Mouse (Mus musculus) megakaryocyte, embryonic 14.5 days (primary cell): Measurements from ENCODE around the gene Opn3. TPM values are rescaled to one million over a fixed set of nuclear protein-coding genes. Genes with fewer than 3 reads are reported as not detected.

ENCODE experiments used
- H3K27me3 ChIP-seq: replicated peaks from 2 replicates; pipeline ENCODE3; 2012; ENCODE audit warnings: inconsistent platforms
- H3K36me3 ChIP-seq: replicated peaks from 2 replicates; pipeline ENCODE3; 2012; ENCODE audit warnings: low read length, inconsistent platforms, mixed read lengths
- H3K4me1 ChIP-seq: 2 replicates; pipeline ENCODE4 v1.6.1; 2012; ENCODE audit warnings: inconsistent platforms
- H3K4me3 ChIP-seq: replicated peaks from 2 replicates; pipeline ENCODE3; 2012; ENCODE audit warnings: moderate library complexity, mild to moderate bottlenecking, inconsistent platforms
- H3K9me3 ChIP-seq: 2 replicates; pipeline ENCODE4 v1.6.1; 2012; ENCODE audit warnings: inconsistent platforms
- FLI1 ChIP-seq: IDR thresholded peaks from 2 replicates; pipeline ENCODE4 v1.6.1; 2012; ENCODE audit warnings: low read length, inconsistent platforms, mixed read lengths
- GATA1 ChIP-seq: IDR thresholded peaks from 3 replicates; pipeline ENCODE4 v1.6.1; 2012; ENCODE audit warnings: mixed read lengths, low read length, inconsistent platforms, borderline replicate concordance
- polyA plus RNA-seq: library from polyadenylated mRNA; stranded (reverse); fragments of >175 nt; gene quantifications from 2 replicates; pipeline ENCODE4 v1.2.3, GENCODE M21; 2012; ENCODE audit warnings: low replicate concordance; ENCODE audit not compliant: insufficient read depth

The Opn3 gene
- polyA plus RNA-seq, 1 experiment: 1.0 TPM

- Histone ChIP-seq H3K27me3 (no peaks in the 10 kb centered on the region), H3K36me3 (no peaks in the 10 kb centered on the region)
- no peak for TF ChIP-seq GATA1
- TF ChIP-seq FLI1: no peak
Observed at GRCm38 (mm10) chr1:175668666-175669405, 23.7 kb downstream of the Opn3 start.

GRCm38 (mm10) chr1:175659900-175660299, 32.7 kb downstream of the Opn3 start:
- Histone ChIP-seq H3K36me3 (no peaks in the 10 kb centered on the region), H3K4me1 (no peaks in the 10 kb centered on the region), H3K27me3 (no peaks in the 10 kb centered on the region), H3K4me3 (no peak overlapping the region), H3K9me3 (no peaks in the 10 kb centered on the region)
- TF ChIP-seq FLI1 (no peak), GATA1 (no peak)

More at GRCm38 (mm10) chr1:175668666-175669405, 23.7 kb downstream of the Opn3 start:
- peaks cover 3% of the 10 kb centered on the region; the same call in 1 of the 2 replicates for H3K4me1 ChIP-seq
- no peaks in the 10 kb centered on the region for H3K9me3 ChIP-seq
- no peak overlapping the region for H3K4me3 ChIP-seq

GRCm38 (mm10) chr1:175648615-175649014, 44.0 kb downstream of the Opn3 start:
- TF ChIP-seq FLI1: no peak
- TF ChIP-seq GATA1: no peak
- no peaks in the 10 kb centered on the region for H3K4me1 ChIP-seq

GRCm38 (mm10) chr1:175646952-175647351, 45.6 kb downstream of the Opn3 start:
- no peaks in the 10 kb centered on the region for H3K4me1 ChIP-seq

More at GRCm38 (mm10) chr1:175648615-175649014, 44.0 kb downstream of the Opn3 start:
- Histone ChIP-seq H3K9me3 (0 out of 2 replicates have a peak, but pooled peaks cover 3% of the 10 kb centered on the region), H3K27me3 (peaks cover 2% of the 10 kb centered on the region), H3K36me3 (no peaks in the 10 kb centered on the region), H3K4me3 (no peak overlapping the region)

GRCm38 (mm10) chr1:175643496-175644265, 48.9 kb downstream of the Opn3 start:
- no peak overlapping the region for H3K4me3 ChIP-seq
- TF ChIP-seq GATA1 (no peak), FLI1 (no peak)
- peaks cover 2% of the 10 kb centered on the region for H3K27me3 ChIP-seq
- no peaks in the 10 kb centered on the region for H3K36me3 ChIP-seq
- no peaks in the 10 kb centered on the region for H3K9me3 ChIP-seq
- H3K4me1 ChIP-seq: peaks cover 3% of the 10 kb centered on the region

More at GRCm38 (mm10) chr1:175646952-175647351, 45.6 kb downstream of the Opn3 start:
- TF ChIP-seq GATA1 (no peak), FLI1 (no peak)
- Histone ChIP-seq H3K36me3 (no peaks in the 10 kb centered on the region), H3K9me3 (no peaks in the 10 kb centered on the region), H3K27me3 (peaks cover 2% of the 10 kb centered on the region), H3K4me3 (no peak overlapping the region)

- H3K27me3 ChIP-seq: no peaks in the 10 kb centered on the region
- H3K36me3 ChIP-seq: no peaks in the 10 kb centered on the region
- no peaks in the 10 kb centered on the region for H3K9me3 ChIP-seq
- no peak for TF ChIP-seq FLI1
- no peak for TF ChIP-seq GATA1
- H3K4me1 ChIP-seq: peaks cover 3% of the 10 kb centered on the region
- H3K4me3 ChIP-seq: no peak overlapping the region
Observed at GRCm38 (mm10) chr1:175640435-175641150, 52.0 kb downstream of the Opn3 start.

- Histone ChIP-seq H3K4me1 (peaks cover 3% of the 10 kb centered on the region), H3K4me3 (no peak overlapping the region), H3K9me3 (no peaks in the 10 kb centered on the region), H3K27me3 (no peaks in the 10 kb centered on the region), H3K36me3 (no peaks in the 10 kb centered on the region)
- TF ChIP-seq FLI1 (no peak), GATA1 (no peak)
Observed at GRCm38 (mm10) chr1:175639072-175639471, 53.5 kb downstream of the Opn3 start.

- Histone ChIP-seq H3K36me3 (no peaks in the 10 kb centered on the region), H3K9me3 (no peaks in the 10 kb centered on the region), H3K4me1 (peaks cover 3% of the 10 kb centered on the region), H3K4me3 (no peak overlapping the region), H3K27me3 (no peaks in the 10 kb centered on the region)
- TF ChIP-seq GATA1 (no peak), FLI1 (no peak)
Observed at GRCm38 (mm10) chr1:175637677-175638076, 54.9 kb downstream of the Opn3 start.

- Histone ChIP-seq H3K27me3 (no peaks in the 10 kb centered on the region), H3K4me1 (peaks cover 13% of the 10 kb centered on the region; the same call in 1 of the 2 replicates), H3K4me3 (no peak overlapping the region), H3K36me3 (no peaks in the 10 kb centered on the region), H3K9me3 (no peaks in the 10 kb centered on the region)
- TF ChIP-seq FLI1 (no peak), GATA1 (no peak)
Observed at GRCm38 (mm10) chr1:175632470-175632869, 60.1 kb downstream of the Opn3 start.
